Mouse (Mus musculus) limb, embryonic 13.5 days (tissue): ENCODE measurements around the gene Gm10974. TPM values are rescaled to one million over a fixed set of nuclear protein-coding genes. Genes with fewer than 3 reads are reported as not detected.

ENCODE experiments used
- ATAC-seq: fragments of 200-750 bp; cut with Nextera tagmentation; 2 replicates; pipeline ENCODE4 v1.8.0; 2017; ENCODE audit warnings: low read depth, moderate number of reproducible peaks, moderate TSS enrichment; ENCODE audit not compliant: low FRiP score
- H3K27ac ChIP-seq: fragments of 300-500 bp; sonication (generic); 2 replicates; pipeline ENCODE4 v1.5.1; 2015; ENCODE audit warnings: inconsistent platforms, mild to moderate bottlenecking, moderate library complexity
- H3K27me3 ChIP-seq: fragments of 300-500 bp; sonication (generic); 2 replicates; pipeline ENCODE4 v1.6.1; 2015; ENCODE audit warnings: mild to moderate bottlenecking, inconsistent platforms
- H3K36me3 ChIP-seq: fragments of 300-500 bp; sonication (generic); 2 replicates; pipeline ENCODE4 v1.6.1; 2015; ENCODE audit warnings: inconsistent platforms, mild to moderate bottlenecking, moderate library complexity
- H3K4me1 ChIP-seq: fragments of 300-500 bp; sonication (generic); 2 replicates; pipeline ENCODE4 v1.6.1; 2015; ENCODE audit warnings: inconsistent platforms
- H3K4me2 ChIP-seq: fragments of 300-500 bp; sonication (generic); replicated peaks from 2 replicates; pipeline ENCODE4 v1.6.1; 2015; ENCODE audit warnings: inconsistent platforms, mild to moderate bottlenecking, moderate library complexity
- H3K4me3 ChIP-seq: fragments of 300-500 bp; sonication (generic); 2 replicates; pipeline ENCODE4 v1.5.1; 2015; ENCODE audit warnings: moderate library complexity, mild to moderate bottlenecking, inconsistent platforms
- H3K9ac ChIP-seq: fragments of 300-500 bp; sonication (generic); 2 replicates; pipeline ENCODE4 v1.6.1; 2015; ENCODE audit warnings: mild to moderate bottlenecking, inconsistent platforms
- H3K9me3 ChIP-seq: fragments of 300-500 bp; sonication (generic); 2 replicates; pipeline ENCODE4 v1.6.1; 2016; ENCODE audit warnings: inconsistent platforms
- WGBS: fragments of 180-500 bp; shearing (Covaris S2); methylation state at CpG from one replicate; pipeline ENCODE4 v1.1.7; 2015; 5-methylcytosine and 5-hydroxymethylcytosine counted together
- polyA plus RNA-seq: library from polyadenylated mRNA; unstranded; fragments of >200 nt; fragmentation: Nextera tagmentation; extraction: Ambion mirVana; gene quantifications from 2 replicates; pipeline ENCODE4 v1.2.1, GENCODE M21; 2015

The Gm10974 gene
- not detected in 2 replicates for polyA plus RNA-seq

DNA sequence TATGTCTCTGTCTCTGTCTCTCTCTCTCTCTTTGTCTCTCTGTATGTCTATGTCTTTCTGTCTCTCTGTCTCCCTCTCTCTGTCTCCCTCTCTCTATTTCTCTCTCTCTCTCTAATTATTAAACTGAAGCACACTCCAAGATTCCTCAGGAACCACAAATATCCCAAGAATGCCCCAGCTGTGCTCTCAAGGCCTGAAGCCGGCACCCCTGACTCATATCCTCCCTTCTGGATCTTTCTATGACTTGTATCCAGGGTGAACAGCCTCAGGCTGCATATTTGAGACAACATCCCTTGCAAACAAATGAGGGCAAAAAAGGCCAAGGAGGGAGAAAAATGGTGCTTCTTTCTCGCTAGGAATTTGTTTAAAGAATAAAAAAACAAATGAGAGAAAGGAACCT, at the start of gene Gm10974:
Gene Gm10974, plus strand, starts transcription at position 2 of the 400 bp plus-strand sequence.
- no peaks in the 10 kb centered on the region for H3K27me3 ChIP-seq
- peaks cover 18% of the 10 kb centered on the region for H3K4me1 ChIP-seq
- no peaks in the 10 kb centered on the region; the same call in 1 of the 2 replicates for H3K36me3 ChIP-seq
- no peak within 1 kb of the TSS for H3K27ac ChIP-seq
- WGBS: 47% methylated on average over 2 of the region's 2 CpGs
- H3K4me3 ChIP-seq: no peak within 1 kb of the TSS
- H3K4me2 ChIP-seq: no peak within 1 kb of the TSS
- no peak for ATAC-seq
- no peak within 1 kb of the TSS for H3K9ac ChIP-seq
- H3K9me3 ChIP-seq: peaks cover 14% of the 10 kb centered on the region

DNA sequence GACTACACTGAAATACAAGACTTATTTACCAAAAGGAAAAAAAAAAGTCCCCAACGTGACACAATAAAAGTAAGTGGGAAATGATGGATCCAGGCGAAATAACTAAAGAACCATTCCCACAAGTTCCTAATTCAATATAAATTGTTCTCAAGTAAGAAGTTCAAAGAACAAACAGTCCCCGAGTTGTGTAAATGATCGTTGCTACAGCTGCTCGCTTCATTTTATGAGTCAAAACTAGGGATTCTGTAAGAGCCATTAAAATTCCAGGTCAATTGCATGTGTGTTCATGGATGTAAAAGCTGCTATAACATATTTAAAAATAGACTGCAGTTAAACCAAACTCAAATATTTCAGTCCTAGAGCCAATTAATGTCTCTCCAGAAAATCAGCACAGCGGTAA, 47.6 kb upstream of the Gm10974 start:
- 28% methylated on average over 6 of the region's 6 CpGs for WGBS
- Histone ChIP-seq H3K36me3 (peaks cover 7% of the 10 kb centered on the region), H3K9ac (no peak overlapping the region), H3K4me1 (peaks cover 40% of the 10 kb centered on the region), H3K27ac (peak overlapping the region; percentile 74), H3K4me3 (no peak overlapping the region), H3K9me3 (0 out of 2 replicates have a peak, but pooled peaks cover 7% of the 10 kb centered on the region), H3K27me3 (no peaks in the 10 kb centered on the region), H3K4me2 (no peak overlapping the region)
- peak; percentile 40; the same call in 1 of the 2 replicates for ATAC-seq

GRCm38 (mm10) chr7:66320996-66321395, 44.7 kb upstream of the Gm10974 start:
- H3K9me3 ChIP-seq: 0 out of 2 replicates have a peak, but pooled peaks cover 1% of the 10 kb centered on the region
- peaks cover 3% of the 10 kb centered on the region; the same call in 1 of the 2 replicates for H3K36me3 ChIP-seq
- H3K4me2 ChIP-seq: no peak overlapping the region
- peak; percentile 72 for ATAC-seq
- H3K9ac ChIP-seq: no peak overlapping the region
- H3K4me1 ChIP-seq: peaks cover 46% of the 10 kb centered on the region
- H3K4me3 ChIP-seq: no peak overlapping the region
- H3K27ac ChIP-seq: peak overlapping the region; percentile 67
- no peaks in the 10 kb centered on the region for H3K27me3 ChIP-seq
- 33% methylated on average over 5 of the region's 5 CpGs for WGBS

GRCm38 (mm10) chr7:66323252-66324015, 42.3 kb upstream of the Gm10974 start:
- no peaks in the 10 kb centered on the region for H3K9me3 ChIP-seq
- H3K27me3 ChIP-seq: no peaks in the 10 kb centered on the region
- no peak overlapping the region for H3K27ac ChIP-seq
- H3K4me2 ChIP-seq: no peak overlapping the region
- no peak overlapping the region for H3K4me3 ChIP-seq
- 81% methylated on average over 9 of the region's 9 CpGs for WGBS
- H3K4me1 ChIP-seq: peaks cover 34% of the 10 kb centered on the region
- 0 out of 2 replicates have a peak, but pooled peaks cover 3% of the 10 kb centered on the region for H3K36me3 ChIP-seq
- ATAC-seq: no peak
- no peak overlapping the region for H3K9ac ChIP-seq

- Histone ChIP-seq H3K4me2 (no peak overlapping the region), H3K9ac (no peak overlapping the region), H3K4me3 (no peak overlapping the region), H3K27ac (no peak overlapping the region), H3K36me3 (0 out of 2 replicates have a peak, but pooled peaks cover 3% of the 10 kb centered on the region), H3K27me3 (no peaks in the 10 kb centered on the region), H3K4me1 (peaks cover 28% of the 10 kb centered on the region), H3K9me3 (no peaks in the 10 kb centered on the region)
- WGBS: 76% methylated on average over 3 of the region's 3 CpGs
- no peak for ATAC-seq
Observed at GRCm38 (mm10) chr7:66325419-66326053, 40.2 kb upstream of the Gm10974 start.

GRCm38 (mm10) chr7:66327516-66327915, 38.2 kb upstream of the Gm10974 start:
- no peak overlapping the region for H3K27ac ChIP-seq
- no peaks in the 10 kb centered on the region for H3K27me3 ChIP-seq
- no peaks in the 10 kb centered on the region for H3K9me3 ChIP-seq
- H3K4me3 ChIP-seq: no peak overlapping the region
- H3K4me1 ChIP-seq: peaks cover 21% of the 10 kb centered on the region
- no peak overlapping the region for H3K9ac ChIP-seq
- peaks cover 8% of the 10 kb centered on the region for H3K36me3 ChIP-seq
- WGBS: 90% methylated on average over 2 of the region's 2 CpGs
- no peak for ATAC-seq
- no peak overlapping the region for H3K4me2 ChIP-seq

GRCm38 (mm10) chr7:66330610-66331009, 35.1 kb upstream of the Gm10974 start:
- H3K9me3 ChIP-seq: peaks cover 6% of the 10 kb centered on the region; the same call in 1 of the 2 replicates
- no peaks in the 10 kb centered on the region for H3K27me3 ChIP-seq
- 74% methylated on average over 9 of the region's 9 CpGs for WGBS
- H3K4me1 ChIP-seq: peaks cover 17% of the 10 kb centered on the region
- no peak overlapping the region for H3K27ac ChIP-seq
- no peak overlapping the region for H3K4me3 ChIP-seq
- no peak overlapping the region for H3K9ac ChIP-seq
- no peak for ATAC-seq
- no peak overlapping the region for H3K4me2 ChIP-seq
- H3K36me3 ChIP-seq: peaks cover 27% of the 10 kb centered on the region

DNA sequence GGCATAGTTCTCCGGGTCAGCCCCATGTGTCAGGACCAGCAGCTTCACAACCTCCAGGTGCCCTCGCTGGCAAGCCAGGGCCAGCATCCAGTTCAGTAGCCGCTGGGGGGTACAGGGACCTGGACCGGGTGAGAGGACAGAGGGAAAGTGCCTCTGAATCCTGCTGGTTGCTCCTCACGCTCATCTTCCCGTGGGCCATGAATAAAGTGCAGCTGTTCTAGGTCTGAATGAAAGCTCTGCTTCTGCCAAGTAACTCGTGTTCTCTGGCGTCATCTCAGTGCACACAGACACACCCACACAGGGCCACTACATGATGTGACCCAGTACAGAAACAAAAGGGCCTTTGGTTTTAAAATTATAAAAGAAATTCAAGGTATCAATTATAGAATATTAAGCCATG, 33.4 kb upstream of the Gm10974 start:
- no peaks in the 10 kb centered on the region for H3K27me3 ChIP-seq
- H3K4me3 ChIP-seq: no peak overlapping the region
- H3K4me2 ChIP-seq: no peak overlapping the region
- H3K9ac ChIP-seq: no peak overlapping the region
- no peak for ATAC-seq
- peaks cover 6% of the 10 kb centered on the region; the same call in 1 of the 2 replicates for H3K9me3 ChIP-seq
- no peak overlapping the region for H3K27ac ChIP-seq
- peaks cover 24% of the 10 kb centered on the region for H3K36me3 ChIP-seq
- peaks cover 15% of the 10 kb centered on the region for H3K4me1 ChIP-seq
- 89% methylated on average over 8 of the region's 8 CpGs for WGBS

DNA sequence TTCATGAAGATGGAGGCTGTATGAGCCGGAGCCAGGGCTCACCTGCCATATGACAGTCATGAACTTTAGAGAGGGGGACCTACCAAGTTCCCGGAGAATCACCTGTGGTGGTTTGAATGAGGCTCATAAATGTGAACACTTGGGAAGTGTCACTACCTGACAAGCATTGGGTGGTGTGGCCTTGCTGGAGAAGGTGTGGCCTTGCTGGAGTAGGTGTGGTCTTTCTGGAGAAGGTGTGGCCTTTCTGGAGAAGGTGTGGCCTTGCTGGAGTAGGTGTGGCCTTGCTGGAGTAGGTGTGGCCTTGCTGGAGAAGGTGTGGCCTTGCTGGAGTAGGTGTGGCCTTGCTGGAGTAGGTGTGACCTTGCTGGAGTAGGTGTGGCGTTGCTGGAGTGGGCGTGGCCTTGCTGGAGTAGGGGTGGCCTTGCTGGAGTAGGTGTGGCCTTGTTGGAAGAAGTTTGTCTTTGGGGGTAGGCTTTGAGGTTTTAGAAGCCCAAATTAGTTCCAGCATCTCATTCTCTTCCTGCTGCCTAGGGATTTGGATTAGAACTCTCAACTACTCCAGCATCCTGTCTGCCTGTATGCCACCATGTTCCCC, 31.7 kb upstream of the Gm10974 start:
- Histone ChIP-seq H3K27me3 (no peaks in the 10 kb centered on the region), H3K9ac (no peak overlapping the region), H3K4me3 (no peak overlapping the region), H3K27ac (no peak overlapping the region), H3K4me1 (peaks cover 15% of the 10 kb centered on the region), H3K9me3 (peaks cover 6% of the 10 kb centered on the region; the same call in 1 of the 2 replicates), H3K4me2 (no peak overlapping the region), H3K36me3 (peaks cover 24% of the 10 kb centered on the region)
- WGBS: 79% methylated on average over 4 of the region's 4 CpGs
- no peak for ATAC-seq

- Histone ChIP-seq H3K27me3 (no peaks in the 10 kb centered on the region), H3K4me3 (no peak overlapping the region), H3K36me3 (peaks cover 24% of the 10 kb centered on the region), H3K4me2 (no peak overlapping the region), H3K27ac (no peak overlapping the region), H3K9ac (no peak overlapping the region), H3K9me3 (peaks cover 6% of the 10 kb centered on the region; the same call in 1 of the 2 replicates), H3K4me1 (peaks cover 14% of the 10 kb centered on the region)
- 88% methylated on average over 2 of the region's 2 CpGs for WGBS
- no peak for ATAC-seq
Observed at GRCm38 (mm10) chr7:66336955-66337354, 28.8 kb upstream of the Gm10974 start.

GRCm38 (mm10) chr7:66339625-66340024, 26.1 kb upstream of the Gm10974 start:
- WGBS: 25% methylated on average over 5 of the region's 5 CpGs
- Histone ChIP-seq H3K27ac (no peak overlapping the region), H3K27me3 (no peaks in the 10 kb centered on the region), H3K4me3 (no peak overlapping the region), H3K36me3 (no peaks in the 10 kb centered on the region), H3K9ac (no peak overlapping the region), H3K4me1 (peaks cover 20% of the 10 kb centered on the region), H3K4me2 (no peak overlapping the region), H3K9me3 (no peaks in the 10 kb centered on the region)
- ATAC-seq: no peak

DNA sequence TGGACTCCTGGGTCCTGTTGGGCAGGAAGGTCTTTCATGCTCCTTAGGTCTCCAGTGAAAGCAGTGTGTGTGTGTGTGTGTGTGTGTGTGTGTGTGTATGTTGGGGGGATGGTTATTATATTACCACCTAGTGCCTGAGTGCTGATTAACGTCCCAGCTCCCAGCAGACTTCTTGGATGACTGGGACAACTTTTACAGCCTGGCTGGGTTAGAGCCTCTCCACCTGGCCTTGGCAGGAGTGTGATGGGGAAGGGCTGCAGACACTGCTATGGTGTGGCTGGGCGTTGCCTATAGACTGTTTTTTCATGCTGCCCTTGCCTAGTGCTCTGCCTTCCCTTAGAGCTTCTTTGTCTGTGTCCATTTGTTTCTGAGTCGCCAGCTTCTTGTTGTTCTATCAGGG, 25.7 kb upstream of the Gm10974 start:
- no peak overlapping the region for H3K27ac ChIP-seq
- 28% methylated on average over 3 of the region's 3 CpGs for WGBS
- ATAC-seq: no peak; the same call in 1 of the 2 replicates

More for the DNA sequence above, 25.7 kb upstream of the Gm10974 start:
- Histone ChIP-seq H3K36me3 (no peaks in the 10 kb centered on the region), H3K4me1 (peaks cover 20% of the 10 kb centered on the region), H3K4me3 (no peak overlapping the region), H3K9ac (no peak overlapping the region), H3K4me2 (no peak overlapping the region), H3K9me3 (no peaks in the 10 kb centered on the region), H3K27me3 (no peaks in the 10 kb centered on the region)
